Mouse (Mus musculus) C2C12 (cell line): ENCODE measurements around the gene Lca5. TPM values are rescaled to one million over a fixed set of nuclear protein-coding genes. Genes with fewer than 3 reads are reported as not detected.

Source experiments
- H3K27me3 ChIP-seq: one replicate; pipeline ENCODE4 v1.6.1; 2011; ENCODE audit not compliant: control insufficient read depth, insufficient read depth, insufficient read length
- H3K36me3 ChIP-seq: one replicate; pipeline ENCODE4 v1.6.1; 2011; ENCODE audit not compliant: control insufficient read depth, insufficient read depth
- H3K4me3 ChIP-seq: one replicate; pipeline ENCODE4 v1.5.1; 2011; ENCODE audit warnings: mild to moderate bottlenecking, control low read depth; ENCODE audit not compliant: poor library complexity, insufficient read depth, severe bottlenecking
- H3K79me2 ChIP-seq: one replicate; pipeline ENCODE4 v1.6.1; 2011; ENCODE audit not compliant: control insufficient read depth, insufficient read depth
- H3K79me3 ChIP-seq: one replicate; pipeline ENCODE4 v1.6.1; 2011; ENCODE audit warnings: low read depth, control low read depth
- H3ac ChIP-seq: one replicate; pipeline ENCODE3; 2011; ENCODE audit warnings: low read depth; ENCODE audit not compliant: control insufficient read depth, insufficient read length
- CEBPB ChIP-seq: IDR thresholded peaks from one replicate; pipeline ENCODE4 v1.6.1; 2011; ENCODE audit warnings: low read depth, mild to moderate bottlenecking, control low read depth, moderate library complexity
- CTCF ChIP-seq: IDR thresholded peaks from one replicate; pipeline ENCODE4 v1.5.1; 2011; ENCODE audit not compliant: control insufficient read depth, insufficient read depth, insufficient read length
- FOSL1 ChIP-seq: IDR thresholded peaks from one replicate; pipeline ENCODE4 v1.8.0; 2011; ENCODE audit warnings: mild to moderate bottlenecking, low read length; ENCODE audit not compliant: poor library complexity, insufficient read depth, severe bottlenecking
- MAX ChIP-seq: IDR thresholded peaks from one replicate; pipeline ENCODE4 v1.6.1; 2011; ENCODE audit warnings: mild to moderate bottlenecking, control low read depth
- MYOD1 ChIP-seq: IDR thresholded peaks from one replicate; pipeline ENCODE4 v1.6.1; 2011; ENCODE audit warnings: low read depth; ENCODE audit not compliant: control insufficient read depth, insufficient read length
- MYOG ChIP-seq: IDR thresholded peaks from one replicate; pipeline ENCODE4 v1.6.1; 2011; ENCODE audit not compliant: control insufficient read depth, insufficient read length; ENCODE audit errors: extremely low read depth
- USF1 ChIP-seq: IDR thresholded peaks from one replicate; pipeline ENCODE4 v1.6.1; 2011; ENCODE audit warnings: low read depth, mild to moderate bottlenecking, control low read depth, moderate library complexity
- polyA plus RNA-seq: library from polyadenylated mRNA; unstranded; fragments of >200 nt; fragmentation: generic; extraction: Trizol; gene quantifications from one replicate; pipeline ENCODE4 v1.2.1, GENCODE M21; 2012; ENCODE audit warnings: missing spikeins

Lca5 gene
- polyA plus RNA-seq, 1 experiment: 2.2 TPM

GRCm38 (mm10) chr9:83350613-83351012 is 90.3 kb downstream of the Lca5 start:
- H3K79me3 ChIP-seq: no peaks in the 10 kb centered on the region
- no peaks in the 10 kb centered on the region for H3K36me3 ChIP-seq
- H3ac ChIP-seq: no peak overlapping the region
- no peaks in the 10 kb centered on the region for H3K27me3 ChIP-seq
- H3K4me3 ChIP-seq: no peak overlapping the region
- TF ChIP-seq MYOD1: no peak
- no peak for TF ChIP-seq CTCF
- TF ChIP-seq USF1: no peak
- TF ChIP-seq MAX: no peak
- TF ChIP-seq MYOG: no peak
- no peak for TF ChIP-seq CEBPB
- no peak for TF ChIP-seq FOSL1
- no peaks in the 10 kb centered on the region for H3K79me2 ChIP-seq

DNA sequence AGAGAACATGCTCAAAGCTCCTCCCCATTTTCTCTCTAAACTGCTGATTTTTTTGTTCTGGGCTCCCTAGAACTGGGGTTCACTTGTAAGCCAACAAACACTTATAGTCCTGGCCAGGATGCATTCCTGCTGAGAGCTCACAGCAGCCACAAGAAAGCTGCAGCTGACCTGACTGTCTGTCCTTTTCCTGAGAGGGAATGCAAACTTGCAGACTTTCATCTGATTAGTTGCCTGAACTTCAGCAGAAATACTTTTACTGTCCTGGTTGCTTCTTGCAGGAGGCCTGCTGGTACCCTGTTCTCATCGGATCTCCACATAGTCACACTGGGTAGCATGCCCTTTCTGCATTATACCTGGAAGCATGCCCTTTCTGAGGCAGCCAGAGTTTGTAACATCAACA is 91.0 kb downstream of the Lca5 start:
- no peaks in the 10 kb centered on the region for H3K79me2 ChIP-seq
- no peak overlapping the region for H3ac ChIP-seq
- H3K4me3 ChIP-seq: no peak overlapping the region
- TF ChIP-seq MYOG: no peak
- no peak for TF ChIP-seq USF1
- TF ChIP-seq CTCF: no peak
- no peak for TF ChIP-seq FOSL1
- TF ChIP-seq MAX: no peak
- no peak for TF ChIP-seq CEBPB
- no peak for TF ChIP-seq MYOD1
- no peaks in the 10 kb centered on the region for H3K36me3 ChIP-seq
- H3K79me3 ChIP-seq: no peaks in the 10 kb centered on the region
- no peaks in the 10 kb centered on the region for H3K27me3 ChIP-seq

- Histone ChIP-seq H3K36me3 (no peaks in the 10 kb centered on the region), H3K79me3 (no peaks in the 10 kb centered on the region), H3ac (no peak overlapping the region), H3K79me2 (no peaks in the 10 kb centered on the region), H3K27me3 (no peaks in the 10 kb centered on the region), H3K4me3 (no peak overlapping the region)
- TF ChIP-seq CEBPB (no peak), MYOG (no peak), CTCF (no peak), MYOD1 (no peak), FOSL1 (no peak), MAX (no peak), USF1 (no peak)
These were observed 91.4 kb downstream of the Lca5 start for GRCm38 (mm10) chr9:83349504-83349903.

GRCm38 (mm10) chr9:83347521-83347920 is 93.4 kb downstream of the Lca5 start:
- Histone ChIP-seq H3ac (no peak overlapping the region), H3K79me2 (no peaks in the 10 kb centered on the region), H3K4me3 (no peak overlapping the region), H3K36me3 (no peaks in the 10 kb centered on the region), H3K79me3 (no peaks in the 10 kb centered on the region), H3K27me3 (no peaks in the 10 kb centered on the region)
- no peak for TF ChIP-seq USF1
- no peak for TF ChIP-seq FOSL1
- no peak for TF ChIP-seq MYOG
- TF ChIP-seq MAX: no peak
- no peak for TF ChIP-seq MYOD1
- no peak for TF ChIP-seq CTCF
- TF ChIP-seq CEBPB: no peak

- H3K27me3 ChIP-seq: no peaks in the 10 kb centered on the region
- no peaks in the 10 kb centered on the region for H3K36me3 ChIP-seq
- TF ChIP-seq CEBPB: no peak
- peak; percentile 40 for TF ChIP-seq FOSL1
- no peak for TF ChIP-seq MAX
- no peak for TF ChIP-seq CTCF
- peak; percentile 96 for TF ChIP-seq USF1
- TF ChIP-seq MYOD1: peak; percentile 67
- no peak overlapping the region for H3ac ChIP-seq
- H3K79me3 ChIP-seq: no peaks in the 10 kb centered on the region
- H3K79me2 ChIP-seq: no peaks in the 10 kb centered on the region
- no peak overlapping the region for H3K4me3 ChIP-seq
These were observed 98.2 kb downstream of the Lca5 start for GRCm38 (mm10) chr9:83342491-83343370.

Other genes with a start within 250 kb of the Lca5 start
- 3.4 TPM for gene Sh3bgrl2, start 107.2 kb upstream of the Lca5 start, polyA plus RNA-seq